Mouse (Mus musculus) c-Kit-positive CD71-positive TER-119-negative erythroid progenitor cells, embryonic 14.5 days (primary cell): ENCODE measurements around the gene Alk.

Source experiments
- DNase-seq: peaks from one replicate; pipeline ENCODE4 v3.0.0-alpha.2; 2013; ENCODE audit warnings: low read depth

Gene Alk

GRCm38 (mm10) chr17:72132140-72132911 is 472.1 kb downstream of the Alk start:
- DNase-seq, result no peak

GRCm38 (mm10) chr17:72121660-72122059 is 482.8 kb downstream of the Alk start:
- DNase-seq, result no peak

- DNase-seq, result no peak
These were observed 484.1 kb downstream of the Alk start for GRCm38 (mm10) chr17:72120278-72120677.

GRCm38 (mm10) chr17:72118376-72118775 is 486.1 kb downstream of the Alk start:
- no peak for DNase-seq

- DNase-seq, result no peak
These were observed 489.0 kb downstream of the Alk start for GRCm38 (mm10) chr17:72115271-72115944.

GRCm38 (mm10) chr17:72112004-72112403 is 492.4 kb downstream of the Alk start:
- DNase-seq, result no peak

- no peak for DNase-seq
These were observed 492.9 kb downstream of the Alk start for GRCm38 (mm10) chr17:72111528-72111927.

GRCm38 (mm10) chr17:72087261-72087703 is 517.1 kb downstream of the Alk start:
- DNase-seq, result no peak

- no peak for DNase-seq
These were observed 523.0 kb downstream of the Alk start for GRCm38 (mm10) chr17:72081396-72081795.

- no peak for DNase-seq
These were observed 528.0 kb downstream of the Alk start for GRCm38 (mm10) chr17:72076306-72076921.

- DNase-seq, result no peak
These were observed 532.6 kb downstream of the Alk start for GRCm38 (mm10) chr17:72071871-72072270.

GRCm38 (mm10) chr17:72068176-72068575 is 536.3 kb downstream of the Alk start:
- DNase-seq, result no peak

GRCm38 (mm10) chr17:72062978-72063377 is 541.4 kb downstream of the Alk start:
- DNase-seq, result no peak

- no peak for DNase-seq
These were observed 545.1 kb downstream of the Alk start for GRCm38 (mm10) chr17:72059312-72059711.

- DNase-seq, result no peak
These were observed 558.8 kb downstream of the Alk start for GRCm38 (mm10) chr17:72045671-72046070.

- no peak for DNase-seq
These were observed 560.6 kb downstream of the Alk start for GRCm38 (mm10) chr17:72043667-72044390.

GRCm38 (mm10) chr17:72043001-72043666 is 561.3 kb downstream of the Alk start:
- DNase-seq, result no peak

GRCm38 (mm10) chr17:72039176-72039948 is 565.1 kb downstream of the Alk start:
- DNase-seq, result no peak

- no peak for DNase-seq
These were observed 566.1 kb downstream of the Alk start for GRCm38 (mm10) chr17:72038371-72038770.

GRCm38 (mm10) chr17:72030672-72031071 is 573.8 kb downstream of the Alk start:
- no peak for DNase-seq

GRCm38 (mm10) chr17:72023323-72023722 is 581.1 kb downstream of the Alk start:
- no peak for DNase-seq
